Mouse (Mus musculus): ENCODE measurements at regions not wholly inside any gene's neighbourhood (a gene's known extent, or its start where the extent isn't known, plus 50 kb on each side); places are given as distances from the start of the nearest gene placed in this dataset.

DNA sequence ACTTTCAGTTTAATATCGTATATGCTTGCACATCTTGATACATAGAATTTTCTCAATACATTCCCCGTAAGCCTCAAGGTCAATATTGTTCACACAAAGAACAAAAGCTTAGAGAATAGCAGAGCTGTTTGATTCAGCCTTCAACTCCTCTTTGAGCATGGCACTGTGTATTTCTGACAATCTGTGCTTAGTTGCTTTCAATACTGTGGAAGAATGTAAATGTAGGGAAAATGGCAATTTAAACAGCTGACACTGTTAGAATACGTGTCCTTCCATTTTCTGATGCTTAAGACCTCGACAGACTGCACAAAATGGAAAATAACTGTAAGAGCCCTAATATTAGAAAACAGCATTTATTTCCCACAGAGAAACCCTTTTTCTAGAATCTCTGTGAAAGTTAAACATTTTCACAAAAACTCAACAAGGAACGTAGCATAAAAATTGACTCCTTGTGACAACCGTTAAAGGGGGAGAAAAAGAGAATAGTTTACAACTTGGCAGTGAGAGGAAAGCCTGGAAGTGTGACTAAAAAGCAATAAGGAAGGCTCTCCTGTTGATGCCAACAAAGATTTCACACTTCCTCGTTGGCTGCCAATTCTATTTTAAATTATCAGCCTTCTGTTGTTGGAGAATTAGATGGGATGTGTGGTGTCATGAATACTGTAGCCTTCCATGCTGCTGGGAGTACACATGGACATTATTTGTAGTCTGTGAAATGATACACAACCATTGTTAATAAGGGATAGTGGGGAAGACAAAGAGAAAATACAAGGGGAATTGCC is 297.9 kb downstream of the AI429214 start:
- 67% methylated on average over 7 of the region's 7 CpGs for WGBS
- ATAC-seq (ENCODE audit: insufficient read depth, low FRiP score, low read depth) = no peak

More for the DNA sequence above, 297.9 kb downstream of the AI429214 start:
- Histone ChIP-seq H3K36me3 (no peaks in the 10 kb centered on the region), H3K27ac (no peak overlapping the region), H3K27me3 (replicated peaks) (no peaks in the 10 kb centered on the region), H3K9ac (no peak overlapping the region), H3K4me3 (replicated peaks) (no peak overlapping the region), H3K9me3 (no peaks in the 10 kb centered on the region), H3K4me1 (no peaks in the 10 kb centered on the region), H3K4me2 (no peak overlapping the region)

Measured in stomach, embryonic 15.5 days (tissue).